Mouse (Mus musculus) erythroblast, embryonic 14.5 days (primary cell): Measurements from ENCODE around the gene Sap25. TPM values are rescaled to one million over a fixed set of nuclear protein-coding genes. Genes with fewer than 3 reads are reported as not detected.

ENCODE experiments used
- H3K27me3 ChIP-seq: 2 replicates; pipeline ENCODE4 v1.6.1; 2012; ENCODE audit warnings: inconsistent platforms; ENCODE audit not compliant: control insufficient read depth
- H3K36me3 ChIP-seq: 2 replicates; pipeline ENCODE4 v1.6.1; 2012; ENCODE audit warnings: mild to moderate bottlenecking, inconsistent platforms; ENCODE audit not compliant: control insufficient read depth
- H3K4me1 ChIP-seq: 2 replicates; pipeline ENCODE4 v1.6.1; 2012; ENCODE audit warnings: inconsistent platforms; ENCODE audit not compliant: control insufficient read depth
- H3K4me3 ChIP-seq: replicated peaks from 2 replicates; pipeline ENCODE3; 2012; ENCODE audit warnings: moderate library complexity, mild to moderate bottlenecking, inconsistent platforms
- H3K9me3 ChIP-seq: 2 replicates; pipeline ENCODE4 v1.6.1; 2012; ENCODE audit warnings: low read length, inconsistent platforms, mixed read lengths; ENCODE audit not compliant: control insufficient read depth
- GATA1 ChIP-seq: IDR thresholded peaks from 2 replicates; pipeline ENCODE4 v1.6.1; 2012; ENCODE audit warnings: low read length, inconsistent platforms, mixed read lengths
- TAL1 ChIP-seq: IDR thresholded peaks from 3 replicates; pipeline ENCODE4 v1.6.1; 2012; ENCODE audit warnings: low read length, inconsistent platforms, mixed read lengths
- polyA plus RNA-seq: library from polyadenylated mRNA; stranded (reverse); fragments of >175 nt; gene quantifications from 2 replicates; pipeline ENCODE4 v1.2.3, GENCODE M21; 2012

Gene Sap25
- polyA plus RNA-seq, 1 experiment = 5.9 TPM

- H3K4me1 ChIP-seq = peaks cover 86% of the 10 kb centered on the region
These were observed 43.4 kb downstream of the Sap25 start, which contains the start of gene Agfg2 for GRCm38 (mm10) chr5:137684294-137685123. Agfg2 (minus strand) TSS chr5:137684726.

GRCm38 (mm10) chr5:137685653-137686052 lies 44.5 kb downstream of the Sap25 start:
- TF ChIP-seq TAL1 = no peak
- TF ChIP-seq GATA1 = no peak
- Histone ChIP-seq H3K4me1 (peaks cover 87% of the 10 kb centered on the region), H3K4me3 (peak overlapping the region; percentile 73), H3K27me3 (no peaks in the 10 kb centered on the region), H3K36me3 (peaks cover 29% of the 10 kb centered on the region), H3K9me3 (no peaks in the 10 kb centered on the region)

More at GRCm38 (mm10) chr5:137684294-137685123, 43.4 kb downstream of the Sap25 start, which contains the start of gene Agfg2:
- H3K4me3 ChIP-seq = peak within 1 kb of the TSS; percentile 73
- no peaks in the 10 kb centered on the region for H3K27me3 ChIP-seq
- H3K9me3 ChIP-seq = no peaks in the 10 kb centered on the region
- peaks cover 40% of the 10 kb centered on the region for H3K36me3 ChIP-seq
- TF ChIP-seq GATA1 = no peak
- TF ChIP-seq TAL1 = no peak

GRCm38 (mm10) chr5:137686127-137686790 lies 45.1 kb downstream of the Sap25 start:
- TF ChIP-seq TAL1 = peak; percentile 96
- peak; percentile 87 for TF ChIP-seq GATA1
- peaks cover 23% of the 10 kb centered on the region for H3K36me3 ChIP-seq
- H3K4me3 ChIP-seq = peak overlapping the region; percentile 73
- H3K4me1 ChIP-seq = peaks cover 85% of the 10 kb centered on the region
- no peaks in the 10 kb centered on the region for H3K27me3 ChIP-seq
- H3K9me3 ChIP-seq = no peaks in the 10 kb centered on the region

GRCm38 (mm10) chr5:137689974-137690373 lies 48.8 kb downstream of the Sap25 start:
- Histone ChIP-seq H3K27me3 (no peaks in the 10 kb centered on the region), H3K9me3 (no peaks in the 10 kb centered on the region), H3K36me3 (peaks cover 3% of the 10 kb centered on the region; the same call in 1 of the 2 replicates), H3K4me3 (no peak overlapping the region), H3K4me1 (peaks cover 56% of the 10 kb centered on the region)
- TF ChIP-seq TAL1 (no peak), GATA1 (no peak)

- Histone ChIP-seq H3K4me3 (no peak overlapping the region), H3K36me3 (peaks cover 3% of the 10 kb centered on the region; the same call in 1 of the 2 replicates), H3K4me1 (peaks cover 51% of the 10 kb centered on the region), H3K9me3 (no peaks in the 10 kb centered on the region), H3K27me3 (no peaks in the 10 kb centered on the region)
- TF ChIP-seq TAL1 = no peak
- TF ChIP-seq GATA1 = no peak
These were observed 49.4 kb downstream of the Sap25 start for GRCm38 (mm10) chr5:137690531-137690930.

- peaks cover 42% of the 10 kb centered on the region for H3K4me1 ChIP-seq
- no peaks in the 10 kb centered on the region for H3K27me3 ChIP-seq
- TF ChIP-seq GATA1 = no peak
- no peak for TF ChIP-seq TAL1
- peaks cover 2% of the 10 kb centered on the region; the same call in 1 of the 2 replicates for H3K36me3 ChIP-seq
- H3K4me3 ChIP-seq = no peak overlapping the region
- H3K9me3 ChIP-seq = no peaks in the 10 kb centered on the region
These were observed 50.7 kb downstream of the Sap25 start for GRCm38 (mm10) chr5:137691881-137692280.

Other genes with a start within 250 kb of the Sap25 start
- under 0.01 TPM in 1 of 2 replicates, not detected in the other for gene Zan, start 164.3 kb upstream of the Sap25 start, polyA plus RNA-seq
- 7.1 and 9.3 TPM in 2 replicates for gene Pop7, start 138.8 kb upstream of the Sap25 start, polyA plus RNA-seq
- 2.4 and 2.6 TPM in 2 replicates for gene Gigyf1, start 122.8 kb upstream of the Sap25 start, polyA plus RNA-seq
- gene Epo, start 108.1 kb upstream of the Sap25 start, polyA plus RNA-seq = not detected in 2 replicates
- gene Gnb2, start 107.8 kb upstream of the Sap25 start, polyA plus RNA-seq = 59.2 and 65.3 TPM in 2 replicates
- gene Actl6b, start 87.8 kb upstream of the Sap25 start, polyA plus RNA-seq = not detected in 2 replicates
- gene Tfr2, start 71.5 kb upstream of the Sap25 start, polyA plus RNA-seq = 9.2 and 10.1 TPM in 2 replicates
- gene Mospd3, start 40.3 kb upstream of the Sap25 start, polyA plus RNA-seq = 105 and 109 TPM in 2 replicates
- 0.10 and 0.22 TPM in 2 replicates for gene Pcolce, start 27.6 kb upstream of the Sap25 start, polyA plus RNA-seq
- gene Fbxo24, start 12.3 kb upstream of the Sap25 start, polyA plus RNA-seq = not detected in 2 replicates
- gene Lrch4, start 12.2 kb upstream of the Sap25 start, polyA plus RNA-seq = 6.3 and 7.1 TPM in 2 replicates
- gene Gm20605, start 12.2 kb upstream of the Sap25 start, polyA plus RNA-seq = 3.8 and 3.9 TPM in 2 replicates
- 0.02 TPM in 1 of 2 replicates, not detected in the other for gene Irs3, start 4.4 kb downstream of the Sap25 start, polyA plus RNA-seq
- 17.1 and 20.4 TPM in 2 replicates for gene Agfg2, start 43.4 kb downstream of the Sap25 start, polyA plus RNA-seq
- 0.97 and 1.2 TPM in 2 replicates for gene Nyap1, start 100.3 kb downstream of the Sap25 start, polyA plus RNA-seq
- gene Tsc22d4, start 104.4 kb downstream of the Sap25 start, polyA plus RNA-seq = 53.9 and 58.8 TPM in 2 replicates
- 16.1 TPM in 2 replicates for gene Ppp1r35, start 137.5 kb downstream of the Sap25 start, polyA plus RNA-seq
- gene Mepce, start 146.3 kb downstream of the Sap25 start, polyA plus RNA-seq = 17.1 and 18.2 TPM in 2 replicates
- gene Zcwpw1, start 146.5 kb downstream of the Sap25 start, polyA plus RNA-seq = 0.04 and 0.05 TPM in 2 replicates
- gene Pilra, start 194.9 kb downstream of the Sap25 start, polyA plus RNA-seq = 0.03 TPM in 1 of 2 replicates, not detected in the other
- 0.05 TPM in 1 of 2 replicates, not detected in the other for gene Pilrb1, start 216.8 kb downstream of the Sap25 start, polyA plus RNA-seq
- not detected in 2 replicates for gene Pilrb2, start 230.5 kb downstream of the Sap25 start, polyA plus RNA-seq